Mouse (Mus musculus) limb, embryonic 12.5 days (tissue): ENCODE results near the gene Eif3d. TPM values are rescaled to one million over a fixed set of nuclear protein-coding genes. Genes with fewer than 3 reads are reported as not detected.
A peak's percentile ranks its signal among the peaks of the same experiment; 100 is the strongest.
"Not testable (repeated sequence)": the region's sequence is repeated elsewhere in the genome, so short reads cannot be mapped to it uniquely, and the experiment has no call there.

Experiments used
- ATAC-seq: fragments of 200-750 bp; cut with Nextera tagmentation; 2 replicates; pipeline ENCODE4 v1.8.0; 2017; ENCODE audit warnings: low read depth, moderate TSS enrichment; ENCODE audit not compliant: insufficient number of reproducible peaks, insufficient read depth, low FRiP score, low TSS enrichment
- H3K27ac ChIP-seq: fragments of 300-500 bp; sonication (generic); 2 replicates; pipeline ENCODE4 v1.5.1; 2016; ENCODE audit warnings: mild to moderate bottlenecking, moderate library complexity
- H3K27me3 ChIP-seq: fragments of 300-500 bp; sonication (generic); 2 replicates; pipeline ENCODE4 v1.6.1; 2016; ENCODE audit warnings: mild to moderate bottlenecking, moderate library complexity
- H3K36me3 ChIP-seq: fragments of 300-500 bp; sonication (generic); 2 replicates; pipeline ENCODE4 v1.6.1; 2016; ENCODE audit warnings: mild to moderate bottlenecking, moderate library complexity
- H3K4me1 ChIP-seq: fragments of 300-500 bp; sonication (generic); replicated peaks from 2 replicates; pipeline ENCODE4 v1.6.1; 2016
- H3K4me2 ChIP-seq: fragments of 300-500 bp; sonication (generic); 2 replicates; pipeline ENCODE4 v1.6.1; 2016; ENCODE audit warnings: mild to moderate bottlenecking, moderate library complexity
- H3K4me3 ChIP-seq: fragments of 300-500 bp; sonication (generic); replicated peaks from 2 replicates; pipeline ENCODE4 v1.5.1; 2016; ENCODE audit warnings: mild to moderate bottlenecking
- H3K9ac ChIP-seq: fragments of 300-500 bp; sonication (generic); replicated peaks from 2 replicates; pipeline ENCODE4 v1.6.1; 2016; ENCODE audit warnings: mild to moderate bottlenecking, moderate library complexity
- H3K9me3 ChIP-seq: fragments of 300-500 bp; sonication (generic); 2 replicates; pipeline ENCODE4 v1.6.1; 2016; ENCODE audit warnings: mild to moderate bottlenecking, moderate library complexity
- WGBS: fragments of 180-500 bp; shearing (Covaris S2); methylation state at CpG from one replicate; pipeline ENCODE4 v1.1.7; 2016; 5-methylcytosine and 5-hydroxymethylcytosine counted together
- polyA plus RNA-seq: library from polyadenylated mRNA; unstranded; fragments of >200 nt; fragmentation: Nextera tagmentation; extraction: Ambion mirVana; gene quantifications from 2 replicates; pipeline ENCODE4 v1.2.1, GENCODE M21; 2016

The Eif3d gene
- 222 and 224 TPM in 2 replicates for polyA plus RNA-seq

DNA sequence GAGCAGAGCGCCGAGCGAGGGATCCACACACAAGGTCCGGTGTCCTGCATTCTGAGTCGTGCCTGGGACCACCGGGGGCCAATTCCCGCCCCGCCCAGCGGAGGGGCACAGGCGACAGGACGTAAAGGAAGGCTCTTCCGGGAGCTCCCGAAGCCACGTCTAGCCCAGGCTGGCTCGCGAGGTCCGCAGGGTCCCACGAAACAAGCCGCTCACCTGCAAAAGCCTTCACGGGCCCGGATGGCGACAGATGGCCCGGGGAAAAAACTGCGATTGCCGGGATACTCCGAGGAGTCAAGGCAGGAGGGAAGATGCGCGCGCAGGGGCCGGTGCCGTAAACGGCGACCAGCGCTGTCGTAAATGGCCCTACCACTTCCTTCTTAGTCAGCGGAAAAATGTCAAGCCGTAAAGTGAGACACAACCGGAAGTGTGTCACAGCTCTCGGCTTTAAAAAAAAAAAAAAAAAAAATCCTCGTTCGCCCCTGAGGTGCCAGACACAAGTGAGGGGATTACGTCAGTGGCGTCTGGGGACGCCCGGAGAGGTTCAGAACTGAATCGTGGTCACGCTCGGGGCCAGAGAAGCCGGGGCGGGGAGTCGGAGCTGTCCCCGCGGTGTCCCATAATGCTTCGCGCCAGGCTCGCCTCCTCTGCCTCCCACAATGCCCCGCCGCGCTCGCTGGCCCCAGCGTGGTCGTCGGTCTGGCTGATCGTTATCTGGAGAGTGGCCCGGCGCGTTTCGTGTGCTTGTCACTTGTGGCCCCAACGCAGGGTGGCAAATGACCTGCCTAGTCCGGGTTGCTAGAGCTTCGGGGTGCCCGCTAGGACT lies at the start of gene Eif3d:
Eif3d (minus strand) TSS at position 344 of the 823 bp plus-strand sequence.
- peak within 1 kb of the TSS; percentile 96 for H3K4me2 ChIP-seq
- H3K27me3 ChIP-seq = no peaks in the 10 kb centered on the region
- peak within 1 kb of the TSS; percentile 92 for H3K4me3 ChIP-seq
- peak within 1 kb of the TSS; percentile 99 for H3K27ac ChIP-seq
- under 1% methylated on average over 72 of the region's 72 CpGs for WGBS
- H3K36me3 ChIP-seq = peaks cover 30% of the 10 kb centered on the region
- H3K9ac ChIP-seq = peak within 1 kb of the TSS; percentile 94
- peak; percentile 83 for ATAC-seq
- no peaks in the 10 kb centered on the region for H3K9me3 ChIP-seq
- H3K4me1 ChIP-seq = peaks cover 12% of the 10 kb centered on the region

DNA sequence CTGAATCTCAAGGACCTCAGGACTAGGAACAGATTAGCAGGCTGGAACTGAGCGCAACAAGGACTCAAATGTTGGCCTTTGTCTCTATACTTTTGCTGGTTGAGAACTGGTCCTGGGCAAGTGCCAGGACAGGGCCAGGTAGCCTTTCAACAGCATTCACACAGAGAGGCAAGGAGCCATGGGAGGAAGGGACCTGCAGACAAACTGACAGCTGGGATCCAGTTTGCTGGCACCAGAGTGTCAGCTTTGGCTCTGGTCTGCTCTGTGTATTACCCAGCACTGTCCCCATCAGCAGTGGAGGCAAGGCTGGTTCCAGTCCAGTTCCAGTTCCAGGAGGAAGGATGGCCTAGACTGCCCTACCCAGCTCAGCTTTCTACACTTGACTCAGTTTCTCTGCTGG lies 43.4 kb upstream of the Eif3d start:
- 92% methylated on average over 1 of the region's 1 CpGs for WGBS
- Histone ChIP-seq H3K4me3 (no peak overlapping the region), H3K4me1 (no peaks in the 10 kb centered on the region), H3K9me3 (no peaks in the 10 kb centered on the region), H3K27ac (no peak overlapping the region), H3K4me2 (no peak overlapping the region), H3K36me3 (no peaks in the 10 kb centered on the region), H3K27me3 (peaks cover 6% of the 10 kb centered on the region; the same call in 1 of the 2 replicates), H3K9ac (no peak overlapping the region)
- ATAC-seq = no peak

DNA sequence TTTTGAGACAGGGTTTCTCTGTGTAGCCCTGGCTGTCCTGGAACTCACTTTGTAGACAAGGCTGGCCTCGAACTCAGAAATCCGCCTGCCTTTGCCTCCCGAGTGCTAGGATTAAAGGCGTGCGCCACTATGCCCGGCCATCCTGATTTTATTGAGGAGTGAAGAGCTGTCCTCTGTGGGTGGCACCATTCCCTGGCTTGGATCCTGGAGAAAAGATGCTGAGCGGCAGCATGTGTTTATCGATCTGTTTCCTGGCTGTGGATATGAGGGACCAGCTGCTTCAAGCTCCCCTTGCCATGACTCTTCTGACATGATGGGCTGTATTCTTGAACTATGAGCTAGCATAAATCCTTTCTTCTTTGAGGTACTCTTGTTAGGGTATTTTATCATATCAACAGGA lies 37.6 kb upstream of the Eif3d start:
- H3K4me2 ChIP-seq = not testable (repeated sequence)
- WGBS = 92% methylated on average over 8 of the region's 8 CpGs

DNA sequence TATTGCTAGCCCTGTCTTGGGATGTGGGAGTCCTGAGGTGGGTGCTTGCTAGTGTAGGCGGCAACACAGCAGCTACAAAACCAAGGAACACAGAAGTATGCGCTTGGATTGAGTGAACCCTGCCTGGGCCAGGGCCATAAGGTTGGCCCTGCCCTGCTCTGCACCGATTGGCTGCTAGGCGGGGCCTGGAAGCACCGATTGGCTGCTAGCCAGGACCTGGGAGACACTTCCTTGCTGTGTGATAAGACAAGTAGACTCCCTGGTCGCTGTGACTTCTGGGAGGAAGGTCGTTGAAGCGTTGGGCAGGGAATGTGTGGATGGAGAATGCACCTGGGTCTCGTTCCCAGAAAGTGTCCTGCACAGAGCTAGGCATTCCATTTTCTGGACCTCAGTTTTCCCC lies 33.3 kb upstream of the Eif3d start:
- Histone ChIP-seq H3K9ac (no peak overlapping the region), H3K4me1 (no peaks in the 10 kb centered on the region), H3K4me3 (no peak overlapping the region), H3K36me3 (no peaks in the 10 kb centered on the region), H3K4me2 (no peak overlapping the region), H3K27ac (no peak overlapping the region), H3K27me3 (no peaks in the 10 kb centered on the region; the same call in 1 of the 2 replicates), H3K9me3 (no peaks in the 10 kb centered on the region)
- ATAC-seq = no peak
- WGBS = 42% methylated on average over 9 of the region's 9 CpGs

More for the DNA sequence above, 37.6 kb upstream of the Eif3d start:
- not testable (repeated sequence) for H3K27ac ChIP-seq, H3K9ac ChIP-seq, H3K9me3 ChIP-seq, H3K36me3 ChIP-seq, H3K4me1 ChIP-seq, H3K4me3 ChIP-seq, H3K27me3 ChIP-seq, ATAC-seq

DNA sequence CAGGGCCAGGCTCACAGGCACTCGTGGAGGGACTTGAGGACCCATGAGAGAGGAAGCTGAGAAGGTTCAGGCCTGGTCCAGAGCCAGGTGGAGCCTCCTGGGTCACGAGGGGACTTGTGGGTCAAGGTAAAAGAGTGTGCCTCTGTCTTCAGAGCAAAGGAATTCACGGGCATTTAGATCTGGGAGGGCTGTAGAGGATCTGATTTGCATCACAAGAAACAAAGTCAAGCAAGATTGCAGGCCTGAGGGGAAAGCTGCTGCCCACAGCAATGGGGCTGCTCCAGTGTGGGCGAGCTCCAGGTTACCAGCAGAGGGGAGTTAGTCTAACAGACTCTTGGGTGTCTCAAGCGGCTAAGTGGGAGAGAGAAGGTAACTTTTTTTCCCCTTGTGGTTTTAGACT lies 30.8 kb upstream of the Eif3d start:
- ATAC-seq = no peak
- no peaks in the 10 kb centered on the region for H3K9me3 ChIP-seq
- 33% methylated on average over 5 of the region's 5 CpGs for WGBS
- no peaks in the 10 kb centered on the region for H3K36me3 ChIP-seq
- no peak overlapping the region for H3K4me2 ChIP-seq
- H3K4me3 ChIP-seq = no peak overlapping the region
- no peaks in the 10 kb centered on the region for H3K4me1 ChIP-seq
- no peak overlapping the region for H3K9ac ChIP-seq
- H3K27ac ChIP-seq = no peak overlapping the region
- H3K27me3 ChIP-seq = no peaks in the 10 kb centered on the region; the same call in 1 of the 2 replicates

DNA sequence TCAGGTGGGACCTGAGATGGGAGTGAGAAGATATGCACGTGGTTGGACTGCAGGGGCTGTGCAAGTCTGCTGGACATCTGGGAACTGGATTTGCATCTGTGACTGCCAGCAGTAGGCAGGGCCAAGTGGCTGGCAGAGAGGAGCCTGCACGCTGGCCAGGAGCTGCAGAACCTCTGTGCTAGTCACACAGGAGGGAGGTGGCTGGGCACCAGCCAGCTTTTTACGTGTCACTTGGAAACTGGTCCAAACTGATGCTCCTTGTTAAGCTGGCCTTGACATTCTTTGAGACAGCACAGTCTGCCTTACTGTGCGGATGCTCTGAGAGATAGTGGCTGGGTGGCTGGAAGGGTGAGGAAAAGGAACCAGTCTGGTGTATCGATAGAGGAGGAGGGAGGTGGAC lies 17.9 kb upstream of the Eif3d start:
- Histone ChIP-seq H3K9ac (no peak overlapping the region), H3K27me3 (no peaks in the 10 kb centered on the region), H3K9me3 (no peaks in the 10 kb centered on the region), H3K4me3 (no peak overlapping the region), H3K27ac (no peak overlapping the region), H3K36me3 (no peaks in the 10 kb centered on the region), H3K4me1 (no peaks in the 10 kb centered on the region), H3K4me2 (no peak overlapping the region)
- no peak for ATAC-seq
- WGBS = 74% methylated on average over 5 of the region's 5 CpGs

DNA sequence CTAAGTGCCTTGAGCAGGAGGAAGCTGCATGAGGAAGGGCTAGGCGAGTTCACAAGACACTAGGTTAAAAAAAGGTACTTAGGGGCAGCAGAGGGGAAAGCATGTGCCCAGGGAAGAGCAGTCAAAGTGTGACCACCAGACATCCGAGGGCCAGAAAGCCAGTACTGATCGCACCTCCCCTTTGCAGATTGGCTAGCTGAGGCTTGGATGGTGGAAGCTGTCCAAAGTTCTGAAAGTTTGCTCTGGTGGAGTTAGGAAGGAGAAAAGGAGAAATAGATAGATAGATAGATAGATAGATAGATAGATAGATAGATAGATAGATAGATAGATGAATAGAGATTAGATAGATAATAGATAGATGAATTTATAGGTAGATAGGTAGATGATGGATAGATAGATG lies 12.8 kb upstream of the Eif3d start:
- Histone ChIP-seq H3K9ac (no peak overlapping the region), H3K27me3 (peaks cover 3% of the 10 kb centered on the region; the same call in 1 of the 2 replicates), H3K4me2 (no peak overlapping the region), H3K9me3 (no peaks in the 10 kb centered on the region), H3K27ac (no peak overlapping the region), H3K4me1 (no peaks in the 10 kb centered on the region), H3K36me3 (no peaks in the 10 kb centered on the region), H3K4me3 (no peak overlapping the region)
- 22% methylated on average over 3 of the region's 3 CpGs for WGBS
- ATAC-seq = no peak

DNA sequence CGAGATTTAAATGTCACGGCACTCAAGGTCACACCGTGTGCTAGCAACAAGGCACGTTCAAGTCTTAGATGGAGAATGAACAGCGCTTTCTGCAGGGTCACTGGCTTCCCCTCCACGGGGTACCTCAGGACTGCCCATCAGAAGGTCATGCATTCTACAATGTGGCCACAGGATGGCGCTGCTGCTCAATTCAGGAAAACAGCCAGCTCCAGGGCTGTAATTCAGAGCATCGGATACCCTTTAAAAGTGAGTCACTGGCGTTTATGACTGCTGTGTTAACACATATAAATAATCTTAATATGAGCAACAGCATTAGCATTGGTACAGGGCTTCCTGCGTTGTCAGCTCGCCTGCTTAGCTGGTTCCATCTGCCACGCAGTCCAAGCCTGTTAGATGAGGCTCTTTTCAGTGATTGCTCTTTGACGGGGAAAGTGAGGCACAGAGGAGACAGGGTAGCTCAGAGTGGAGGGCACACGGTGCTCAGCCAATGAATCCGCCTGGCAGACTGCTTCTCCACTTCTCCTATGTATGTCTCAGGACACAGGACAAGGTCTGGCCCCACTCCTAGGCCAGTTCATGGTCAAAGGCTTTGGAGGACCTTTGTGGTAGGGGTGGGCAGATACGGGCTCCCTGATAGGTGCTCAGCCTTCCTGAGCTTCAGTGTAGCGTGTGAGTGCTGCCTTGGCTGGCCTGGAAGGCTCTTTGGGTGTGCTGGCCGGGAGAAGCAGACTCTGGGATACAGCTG lies 11.8 kb upstream of the Eif3d start:
- no peak overlapping the region for H3K9ac ChIP-seq
- 28% methylated on average over 18 of the region's 18 CpGs for WGBS

DNA sequence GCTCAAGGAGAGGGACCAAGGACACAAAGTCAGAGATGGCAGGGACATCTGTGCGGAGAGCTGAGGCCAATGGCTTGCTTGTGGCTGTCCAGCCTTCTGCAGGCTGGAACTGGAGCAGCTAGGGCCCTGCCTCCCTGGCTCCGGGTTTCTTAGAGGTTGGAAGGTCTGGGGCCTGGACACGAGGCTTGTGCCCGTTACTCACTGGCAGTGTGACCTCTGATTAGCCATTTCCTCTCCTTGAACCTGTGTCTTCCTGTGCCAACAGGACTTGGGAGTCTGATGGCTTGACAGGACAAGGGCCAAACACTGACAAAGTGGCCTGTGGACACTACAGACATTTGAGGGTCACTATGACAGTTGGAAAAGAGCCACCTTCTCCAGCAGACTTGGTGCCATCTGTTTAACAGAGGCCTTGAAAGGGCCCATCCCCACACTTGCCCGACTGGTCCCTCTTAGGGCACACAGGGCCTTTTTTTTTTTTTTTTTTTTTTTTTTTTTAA lies 10.6 kb upstream of the Eif3d start:
- Histone ChIP-seq H3K27me3 (peaks cover 3% of the 10 kb centered on the region; the same call in 1 of the 2 replicates), H3K9ac (no peak overlapping the region), H3K9me3 (no peaks in the 10 kb centered on the region), H3K4me2 (no peak overlapping the region), H3K4me1 (no peaks in the 10 kb centered on the region), H3K27ac (no peak overlapping the region), H3K36me3 (no peaks in the 10 kb centered on the region), H3K4me3 (no peak overlapping the region)
- WGBS = 64% methylated on average over 5 of the region's 5 CpGs
- ATAC-seq = no peak

More for the DNA sequence above, 11.8 kb upstream of the Eif3d start:
- H3K4me1 ChIP-seq = no peaks in the 10 kb centered on the region
- no peak overlapping the region for H3K27ac ChIP-seq
- no peaks in the 10 kb centered on the region for H3K36me3 ChIP-seq
- no peak for ATAC-seq
- H3K27me3 ChIP-seq = peaks cover 3% of the 10 kb centered on the region; the same call in 1 of the 2 replicates
- H3K4me2 ChIP-seq = no peak overlapping the region
- no peaks in the 10 kb centered on the region for H3K9me3 ChIP-seq
- no peak overlapping the region for H3K4me3 ChIP-seq

DNA sequence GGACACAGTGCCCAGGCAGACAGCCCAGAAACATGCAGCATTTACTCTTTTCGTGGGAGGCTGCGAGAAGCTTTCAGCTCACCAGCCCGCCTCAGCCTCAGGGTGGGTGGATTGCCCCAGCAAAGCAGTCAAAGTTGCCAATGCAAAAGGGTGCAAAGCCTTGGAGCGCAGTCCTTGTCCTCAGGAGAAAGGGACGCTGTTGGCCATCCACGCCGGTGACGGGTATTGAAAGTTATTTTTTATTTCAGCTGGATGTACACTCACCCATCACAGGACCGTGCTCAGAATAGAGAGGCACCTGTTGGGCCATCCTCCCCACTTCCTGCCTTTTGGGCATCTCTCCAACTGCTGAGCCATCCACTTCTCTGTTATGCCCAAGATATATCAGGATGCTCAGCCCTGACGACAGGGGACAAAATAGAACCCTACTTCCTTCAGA lies 8.8 kb upstream of the Eif3d start:
- no peak overlapping the region for H3K4me3 ChIP-seq
- ATAC-seq = no peak
- H3K27me3 ChIP-seq = peaks cover 3% of the 10 kb centered on the region; the same call in 1 of the 2 replicates
- H3K9ac ChIP-seq = no peak overlapping the region
- H3K9me3 ChIP-seq = no peaks in the 10 kb centered on the region
- WGBS = 88% methylated on average over 10 of the region's 10 CpGs
- H3K4me2 ChIP-seq = no peak overlapping the region
- no peaks in the 10 kb centered on the region for H3K36me3 ChIP-seq
- H3K27ac ChIP-seq = no peak overlapping the region
- H3K4me1 ChIP-seq = no peaks in the 10 kb centered on the region

DNA sequence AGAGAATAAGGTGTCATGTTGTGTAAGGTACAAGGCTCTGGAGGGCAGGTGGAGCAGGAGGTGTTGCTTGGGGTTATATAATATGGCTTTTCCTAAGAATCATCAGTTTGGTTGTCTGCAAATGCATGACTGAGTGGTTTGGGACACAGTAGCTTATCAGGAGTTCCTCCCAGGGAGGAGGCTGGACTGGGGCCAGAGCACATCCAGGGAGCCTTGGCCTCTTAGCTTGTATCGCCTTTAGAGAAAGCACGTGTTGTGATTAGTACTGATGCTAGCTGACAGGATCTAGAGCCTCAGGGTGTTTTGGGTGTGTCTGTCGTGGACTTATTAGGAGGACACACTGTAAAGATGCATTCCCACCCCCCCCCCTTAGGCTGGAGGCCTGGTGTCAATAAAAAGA lies 7.0 kb upstream of the Eif3d start:
- WGBS = 66% methylated on average over 3 of the region's 3 CpGs
- Histone ChIP-seq H3K27me3 (peaks cover 3% of the 10 kb centered on the region; the same call in 1 of the 2 replicates), H3K9ac (no peak overlapping the region), H3K9me3 (no peaks in the 10 kb centered on the region), H3K27ac (no peak overlapping the region), H3K36me3 (no peaks in the 10 kb centered on the region), H3K4me2 (no peak overlapping the region), H3K4me3 (no peak overlapping the region), H3K4me1 (no peaks in the 10 kb centered on the region)
- ATAC-seq = no peak
